Mouse (Mus musculus) neural tube, embryonic 14.5 days (tissue): ENCODE measurements around the gene Nr2e1. TPM values are rescaled to one million over a fixed set of nuclear protein-coding genes. Genes with fewer than 3 reads are reported as not detected.

ENCODE experiments used
- ATAC-seq: fragments of 200-750 bp; cut with Nextera tagmentation; 2 replicates; pipeline ENCODE4 v1.8.0; 2017; ENCODE audit warnings: low read depth, mild to moderate bottlenecking, moderate TSS enrichment, moderate library complexity
- H3K27ac ChIP-seq: fragments of 300-500 bp; sonication (generic); 2 replicates; pipeline ENCODE4 v1.5.1; 2014; ENCODE audit warnings: low read depth, mild to moderate bottlenecking, control low read depth, low read length, moderate library complexity, mixed read lengths
- H3K27me3 ChIP-seq: fragments of 300-500 bp; sonication (generic); 2 replicates; pipeline ENCODE4 v1.6.1; 2014; ENCODE audit warnings: low read length; ENCODE audit not compliant: control insufficient read depth, insufficient read depth
- H3K36me3 ChIP-seq: fragments of 300-500 bp; sonication (generic); 2 replicates; pipeline ENCODE4 v1.6.1; 2014; ENCODE audit warnings: low read length, mixed read lengths; ENCODE audit not compliant: control insufficient read depth, insufficient read depth
- H3K4me1 ChIP-seq: fragments of 300-500 bp; sonication (generic); 2 replicates; pipeline ENCODE4 v1.6.1; 2014; ENCODE audit warnings: low read length; ENCODE audit not compliant: control insufficient read depth, insufficient read depth
- H3K4me2 ChIP-seq: fragments of 300-500 bp; sonication (generic); 2 replicates; pipeline ENCODE4 v1.6.1; 2014; ENCODE audit warnings: mild to moderate bottlenecking, low read depth, low read length, control low read depth
- H3K4me3 ChIP-seq: fragments of 300-500 bp; sonication (generic); 2 replicates; pipeline ENCODE4 v1.5.1; 2014; ENCODE audit warnings: low read depth, low read length, control low read depth, mixed read lengths
- H3K9ac ChIP-seq: fragments of 300-500 bp; sonication (generic); replicated peaks from 2 replicates; pipeline ENCODE4 v1.6.1; 2014; ENCODE audit warnings: low read depth, mild to moderate bottlenecking, control low read depth, low read length, mixed read lengths
- H3K9me3 ChIP-seq: fragments of 300-500 bp; sonication (generic); 2 replicates; pipeline ENCODE4 v1.6.1; 2016; ENCODE audit warnings: low read length; ENCODE audit not compliant: control insufficient read depth
- WGBS: fragments of 180-500 bp; shearing (Covaris S2); extraction: QIAGEN DNeasy Blood & Tissue Kit; methylation state at CpG from one replicate; pipeline ENCODE4 v1.1.7; 2014; 5-methylcytosine and 5-hydroxymethylcytosine counted together
- polyA plus RNA-seq: library from polyadenylated mRNA; unstranded; fragments of >200 nt; fragmentation: Nextera tagmentation; extraction: Ambion mirVana; gene quantifications from 2 replicates; pipeline ENCODE4 v1.2.1, GENCODE M21; 2014

The Nr2e1 gene
- polyA plus RNA-seq, 1 experiment from 2014 or later = not detected

GRCm38 (mm10) chr10:42613639-42614381 lies 30.4 kb upstream of the Nr2e1 start:
- under 1% methylated on average over 37 of the region's 40 CpGs for WGBS
- no peaks in the 10 kb centered on the region for H3K9me3 ChIP-seq
- peak overlapping the region; percentile 35 for H3K4me2 ChIP-seq
- no peaks in the 10 kb centered on the region for H3K36me3 ChIP-seq
- peaks cover 56% of the 10 kb centered on the region for H3K27me3 ChIP-seq
- H3K27ac ChIP-seq = no peak overlapping the region
- peaks cover 3% of the 10 kb centered on the region; the same call in 1 of the 2 replicates for H3K4me1 ChIP-seq
- H3K4me3 ChIP-seq = 0 out of 2 replicates have a peak overlapping the region, but pooled peaks have one; percentile 5
- no peak; the same call in 1 of the 2 replicates for ATAC-seq
- H3K9ac ChIP-seq = no peak overlapping the region

GRCm38 (mm10) chr10:42613075-42613474 lies 29.6 kb upstream of the Nr2e1 start:
- no peak overlapping the region for H3K4me3 ChIP-seq
- 0 out of 2 replicates have a peak, but pooled peaks cover under 1% of the 10 kb centered on the region for H3K9me3 ChIP-seq
- no peak overlapping the region for H3K27ac ChIP-seq
- H3K4me1 ChIP-seq = peaks cover 3% of the 10 kb centered on the region; the same call in 1 of the 2 replicates
- no peaks in the 10 kb centered on the region for H3K36me3 ChIP-seq
- no peak overlapping the region for H3K9ac ChIP-seq
- no peak overlapping the region for H3K4me2 ChIP-seq
- H3K27me3 ChIP-seq = peaks cover 53% of the 10 kb centered on the region
- WGBS = 7% methylated on average over 12 of the region's 12 CpGs
- ATAC-seq = no peak

- no peak overlapping the region for H3K9ac ChIP-seq
- 0 out of 2 replicates have a peak, but pooled peaks cover 3% of the 10 kb centered on the region for H3K9me3 ChIP-seq
- WGBS = 76% methylated on average over 4 of the region's 4 CpGs
- no peak overlapping the region for H3K27ac ChIP-seq
- H3K27me3 ChIP-seq = peaks cover 18% of the 10 kb centered on the region
- no peak for ATAC-seq
- no peaks in the 10 kb centered on the region for H3K4me1 ChIP-seq
- no peak overlapping the region for H3K4me3 ChIP-seq
- H3K4me2 ChIP-seq = no peak overlapping the region
- no peaks in the 10 kb centered on the region for H3K36me3 ChIP-seq
Observed at GRCm38 (mm10) chr10:42606757-42607156, 23.3 kb upstream of the Nr2e1 start.

- 67% methylated on average over 2 of the region's 2 CpGs for WGBS
- H3K36me3 ChIP-seq = no peaks in the 10 kb centered on the region
- no peak for ATAC-seq
- peaks cover 8% of the 10 kb centered on the region; the same call in 1 of the 2 replicates for H3K27me3 ChIP-seq
- no peak overlapping the region for H3K9ac ChIP-seq
- H3K4me2 ChIP-seq = no peak overlapping the region
- no peak overlapping the region for H3K4me3 ChIP-seq
- no peaks in the 10 kb centered on the region for H3K4me1 ChIP-seq
- no peak overlapping the region for H3K27ac ChIP-seq
- 0 out of 2 replicates have a peak, but pooled peaks cover 3% of the 10 kb centered on the region for H3K9me3 ChIP-seq
Observed at GRCm38 (mm10) chr10:42604874-42605273, 21.4 kb upstream of the Nr2e1 start.

GRCm38 (mm10) chr10:42601556-42601955 lies 18.1 kb upstream of the Nr2e1 start:
- WGBS = 20% methylated on average over 10 of the region's 10 CpGs
- Histone ChIP-seq H3K9me3 (no peaks in the 10 kb centered on the region), H3K27me3 (peaks cover 3% of the 10 kb centered on the region; the same call in 1 of the 2 replicates), H3K4me1 (no peaks in the 10 kb centered on the region), H3K4me3 (no peak overlapping the region), H3K9ac (no peak overlapping the region), H3K27ac (no peak overlapping the region), H3K4me2 (no peak overlapping the region), H3K36me3 (no peaks in the 10 kb centered on the region)
- ATAC-seq = no peak

- Histone ChIP-seq H3K36me3 (no peaks in the 10 kb centered on the region), H3K4me3 (no peak overlapping the region), H3K4me2 (no peak overlapping the region), H3K27me3 (peaks cover 21% of the 10 kb centered on the region), H3K9me3 (no peaks in the 10 kb centered on the region; the same call in 1 of the 2 replicates), H3K9ac (no peak overlapping the region), H3K27ac (no peak overlapping the region), H3K4me1 (no peaks in the 10 kb centered on the region)
- no peak for ATAC-seq
- WGBS = 78% methylated on average over 7 of the region's 8 CpGs
Observed at GRCm38 (mm10) chr10:42598615-42599014, 15.2 kb upstream of the Nr2e1 start.

- Histone ChIP-seq H3K36me3 (no peaks in the 10 kb centered on the region), H3K9ac (no peak overlapping the region), H3K27ac (no peak overlapping the region), H3K9me3 (no peaks in the 10 kb centered on the region; the same call in 1 of the 2 replicates), H3K27me3 (peaks cover 60% of the 10 kb centered on the region), H3K4me3 (no peak overlapping the region), H3K4me1 (no peaks in the 10 kb centered on the region), H3K4me2 (no peak overlapping the region)
- no peak for ATAC-seq
- 11% methylated on average over 7 of the region's 7 CpGs for WGBS
Observed at GRCm38 (mm10) chr10:42593201-42593600, 9.8 kb upstream of the Nr2e1 start.

- H3K27ac ChIP-seq = no peak overlapping the region
- H3K9me3 ChIP-seq = no peaks in the 10 kb centered on the region; the same call in 1 of the 2 replicates
- peak; percentile 14; the same call in 1 of the 2 replicates for ATAC-seq
- no peak overlapping the region for H3K9ac ChIP-seq
- H3K4me1 ChIP-seq = no peaks in the 10 kb centered on the region
- WGBS = under 1% methylated on average over 25 of the region's 25 CpGs
- H3K4me2 ChIP-seq = peak overlapping the region; percentile 26; the same call in 1 of the 2 replicates
- no peaks in the 10 kb centered on the region for H3K36me3 ChIP-seq
- peaks cover 68% of the 10 kb centered on the region for H3K27me3 ChIP-seq
- H3K4me3 ChIP-seq = no peak overlapping the region
Observed at GRCm38 (mm10) chr10:42591993-42592686, 8.7 kb upstream of the Nr2e1 start.
